Mouse (Mus musculus) layer of hippocampus, adult 9-11 months (tissue): Measurements from ENCODE around the gene Ncstn.

Source experiments
- DNase-seq: peaks from one replicate; pipeline ENCODE4 v3.0.0; 2022

Gene Ncstn

DNA sequence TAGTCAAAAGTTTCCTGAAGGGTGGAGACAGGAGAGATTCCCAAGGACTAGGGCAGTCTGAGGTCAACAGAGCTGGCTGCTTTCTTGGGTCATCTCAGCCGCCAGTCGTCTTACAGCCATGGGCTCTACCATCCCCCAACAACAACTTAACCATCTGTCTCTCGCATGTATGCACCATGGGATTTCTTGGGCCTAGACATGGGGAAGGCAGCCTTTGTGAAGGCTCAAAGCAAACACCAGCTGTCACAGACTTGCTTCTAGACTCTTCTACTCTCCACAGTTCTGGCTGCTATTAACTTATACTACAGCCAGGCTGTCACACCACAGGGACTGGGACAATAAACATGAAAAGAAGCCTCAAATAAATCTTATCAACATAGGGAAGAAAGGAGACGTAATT, 11.0 kb downstream of the Ncstn start:
- DNase-seq, result no peak

DNA sequence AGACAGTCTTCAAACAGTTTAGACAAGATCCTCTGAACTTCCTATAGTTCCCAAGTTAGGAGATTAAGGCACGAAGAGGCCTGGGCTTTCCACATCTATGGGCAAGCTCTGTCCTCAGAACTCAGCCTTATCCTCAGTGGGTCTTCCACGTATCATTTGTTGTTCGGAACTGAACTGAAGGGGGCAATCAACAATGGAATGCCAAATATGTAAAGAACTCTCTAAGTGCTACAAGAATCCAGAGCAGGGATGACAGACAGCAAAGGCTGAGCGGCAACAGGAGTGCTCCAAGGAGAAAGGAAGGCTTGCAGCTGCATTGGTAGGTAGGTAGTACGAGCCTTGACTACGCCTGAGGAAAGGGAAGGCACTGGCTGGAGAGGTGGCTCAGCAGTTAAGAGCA, 12.4 kb downstream of the Ncstn start:
- DNase-seq, result no peak

DNA sequence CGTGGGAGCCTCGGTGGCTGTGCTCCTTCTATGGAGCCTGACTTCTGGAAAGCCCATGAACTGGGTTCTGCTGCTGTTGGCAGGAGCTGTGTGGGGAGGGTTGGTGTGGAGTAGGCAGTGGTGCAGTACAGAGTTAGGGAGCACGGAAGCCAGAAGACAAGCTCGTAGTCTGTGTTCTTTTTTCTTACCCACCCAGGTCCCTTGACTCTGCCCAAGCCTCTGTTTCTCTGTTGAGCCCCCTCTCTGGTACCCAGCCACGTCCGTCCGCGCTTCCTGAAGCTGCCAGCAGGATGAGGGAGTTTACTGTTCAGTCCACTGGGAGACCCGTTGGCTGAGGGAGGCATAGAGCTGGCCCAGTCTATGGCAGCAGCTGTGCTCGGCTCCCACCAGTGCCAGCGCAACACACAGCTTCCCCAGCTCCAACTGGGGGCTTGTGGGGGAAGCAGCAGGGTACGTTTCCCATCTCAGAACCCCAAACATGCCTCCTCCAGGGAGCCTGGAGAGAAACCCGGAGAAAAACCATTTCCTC, 17.9 kb downstream of the Ncstn start:
- DNase-seq, result peak; percentile 44

DNA sequence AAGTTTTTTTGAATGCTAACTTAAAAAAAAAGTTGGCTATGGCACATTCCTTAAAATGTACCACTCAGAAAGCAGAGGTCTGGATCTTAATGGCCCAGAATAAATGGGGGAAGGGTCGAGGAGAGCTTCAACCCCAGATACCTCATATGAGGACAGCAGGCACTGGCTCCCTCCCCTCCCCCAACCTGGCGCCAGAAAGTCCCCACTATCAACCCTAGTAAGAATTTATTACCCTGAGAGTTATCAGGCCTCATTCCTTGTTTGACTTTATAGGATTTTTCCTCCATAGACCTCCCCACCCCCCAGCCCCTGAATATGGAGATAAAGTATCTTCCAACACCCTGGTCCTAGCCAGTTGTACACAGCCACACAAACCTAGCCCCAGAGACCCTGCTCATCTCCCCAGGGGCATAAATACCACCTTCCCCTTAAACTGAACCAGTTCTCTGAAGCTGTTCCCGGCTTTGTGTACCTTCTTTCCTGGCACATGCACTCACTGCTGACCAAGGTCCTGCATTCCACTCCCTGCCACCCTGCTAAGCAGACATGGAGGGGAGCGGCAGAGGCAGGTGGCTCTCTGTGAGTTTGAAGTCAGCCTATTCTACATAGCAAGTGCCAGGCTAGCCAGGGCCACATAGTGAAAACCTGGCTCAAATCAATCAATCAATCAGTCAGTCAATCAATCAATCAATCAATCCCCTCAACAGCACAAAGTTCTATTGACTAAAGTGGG, 19.1 kb downstream of the Ncstn start:
- no peak for DNase-seq

DNA sequence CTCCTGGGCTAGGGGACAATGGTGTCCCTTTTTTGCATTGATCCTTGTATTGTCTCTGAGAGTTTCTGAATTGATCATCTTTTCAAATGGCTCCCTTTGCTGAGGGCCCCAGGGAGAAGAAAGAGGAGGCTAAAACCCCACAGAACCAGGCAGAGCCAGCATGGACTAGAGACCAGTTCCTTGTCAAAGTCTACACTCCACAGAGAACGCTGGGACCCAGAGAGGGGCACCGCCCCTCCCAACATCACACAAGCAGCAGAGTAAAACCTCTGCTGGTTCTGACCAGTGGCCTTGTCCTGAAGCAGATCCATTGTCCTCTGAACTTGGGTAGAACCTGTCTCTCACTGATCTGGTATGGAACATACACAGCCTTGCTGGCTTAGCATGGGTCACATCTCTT, 20.5 kb downstream of the Ncstn start:
- no peak for DNase-seq

DNA sequence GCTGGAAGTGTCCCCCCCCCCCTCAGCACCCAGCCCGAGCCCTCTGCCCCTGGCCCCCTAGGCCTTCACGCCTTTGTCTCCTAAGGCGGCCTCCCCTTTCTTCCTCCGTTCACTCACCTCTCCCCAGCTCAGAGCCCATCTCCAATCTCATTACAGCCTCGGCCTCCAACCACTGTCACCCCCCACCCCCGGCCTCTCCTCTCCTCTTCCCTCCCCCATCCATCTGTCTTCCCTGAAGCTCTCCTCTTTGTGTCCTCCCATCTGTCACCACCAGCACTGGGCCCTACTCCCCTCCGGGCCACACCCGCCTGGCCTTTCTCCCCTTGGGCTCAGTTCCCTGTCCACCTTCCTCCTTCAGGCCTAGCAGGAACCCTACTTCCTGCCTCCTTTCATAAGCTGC, 21.4 kb downstream of the Ncstn start:
- DNase-seq, result no peak

DNA sequence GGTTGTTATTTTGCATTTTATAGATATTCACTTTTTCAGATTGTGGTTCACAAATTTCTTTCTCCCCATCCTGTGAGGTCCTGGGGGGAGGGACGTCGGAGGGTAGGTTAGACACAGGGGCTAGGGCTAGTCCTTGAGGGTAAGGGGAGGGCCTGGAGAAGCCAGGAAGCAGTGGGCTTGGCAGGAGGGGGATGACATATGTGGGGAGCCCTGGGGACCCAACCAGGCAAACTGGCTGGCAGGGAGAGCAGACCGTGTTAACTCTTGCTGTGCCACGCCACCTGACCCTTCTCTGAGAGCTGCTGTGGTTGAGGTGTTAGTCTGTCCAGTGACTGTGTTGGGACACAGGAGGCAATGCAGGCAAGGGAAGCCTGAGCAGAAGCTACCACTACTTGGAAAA, 21.9 kb downstream of the Ncstn start:
- no peak for DNase-seq

DNA sequence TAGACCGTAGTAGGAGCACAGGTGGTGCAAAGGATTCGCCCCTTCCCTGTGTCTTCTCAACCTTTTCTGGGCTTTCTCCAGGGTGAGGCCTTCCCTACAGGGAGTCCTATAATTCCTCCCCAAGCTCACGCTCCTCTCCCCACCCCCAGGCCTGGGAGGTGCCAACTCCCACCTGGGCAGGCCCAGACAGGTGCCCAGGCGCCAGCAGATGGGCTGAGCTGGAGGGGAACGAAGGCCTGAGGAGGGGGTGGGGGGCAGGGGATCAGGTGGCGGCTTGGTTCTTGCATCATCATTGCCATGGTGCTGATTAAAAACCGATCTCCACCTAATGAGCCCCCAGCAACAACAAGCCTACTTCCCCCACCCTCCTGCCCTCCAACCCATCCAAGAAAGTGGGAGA, 23.7 kb downstream of the Ncstn start:
- no peak for DNase-seq

DNA sequence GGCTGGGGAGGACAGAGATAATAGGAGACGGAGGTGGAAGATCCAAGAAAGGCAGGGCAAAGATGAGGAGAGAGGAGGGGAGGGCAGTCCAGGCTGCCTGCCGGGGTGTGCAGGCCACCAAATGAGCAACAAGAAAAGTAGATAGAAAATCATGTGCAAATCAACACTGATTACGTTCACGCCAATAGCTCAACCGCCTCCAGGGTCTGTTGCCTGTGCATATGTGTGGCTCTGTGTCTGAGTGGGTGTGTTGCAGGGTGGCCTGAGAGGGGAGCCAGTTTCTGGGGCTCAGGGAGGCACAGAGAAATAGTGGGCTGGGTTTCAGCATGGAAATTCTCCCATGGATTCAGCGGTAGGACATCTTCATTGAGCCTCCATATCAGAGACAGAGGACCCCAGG, 24.3 kb downstream of the Ncstn start:
- DNase-seq, result no peak

DNA sequence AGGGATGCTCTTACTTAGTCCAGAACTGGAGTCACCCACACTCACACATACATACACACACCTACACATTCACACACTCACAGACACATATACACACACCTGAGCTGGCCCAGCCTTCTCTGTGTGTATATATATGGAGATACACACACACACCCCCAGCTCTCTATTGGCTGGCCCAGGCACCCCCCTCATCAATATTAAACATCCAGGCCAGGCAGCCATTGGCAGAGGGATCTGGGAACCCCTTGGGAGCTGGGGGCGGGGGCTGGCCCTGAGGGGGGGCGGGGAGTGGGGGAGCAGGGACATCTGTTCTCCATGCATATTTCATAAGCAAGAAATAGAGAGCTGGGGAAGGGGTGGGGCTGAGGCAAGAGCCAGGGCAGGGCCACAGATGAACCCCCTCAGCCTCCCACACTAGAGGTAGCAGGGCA, 25.1 kb downstream of the Ncstn start, which contains the start of gene Nhlh1:
Nhlh1 (minus strand) TSS at position 83 of the 431 bp plus-strand sequence.
- peak; percentile 45 for DNase-seq

DNA sequence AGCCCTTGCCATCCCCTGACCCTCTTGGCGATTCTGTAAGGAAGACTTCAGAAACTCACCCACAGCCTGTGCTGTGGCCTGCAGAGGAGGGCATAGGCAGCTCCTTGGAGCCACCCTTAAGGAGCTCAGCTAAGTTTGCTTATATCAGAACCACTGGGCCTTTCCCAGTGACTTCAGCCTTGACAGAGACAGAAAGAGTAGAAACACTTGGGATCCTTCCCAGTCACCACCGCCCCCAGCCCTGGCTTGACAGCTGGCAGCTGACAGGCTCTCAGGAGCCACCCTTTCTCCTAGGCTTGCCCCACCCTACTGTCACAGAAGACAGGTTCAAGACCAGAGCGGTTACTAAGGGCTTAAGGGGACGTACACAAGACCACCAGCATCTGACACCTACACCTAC, 26.3 kb downstream of the Ncstn start:
- DNase-seq, result no peak

DNA sequence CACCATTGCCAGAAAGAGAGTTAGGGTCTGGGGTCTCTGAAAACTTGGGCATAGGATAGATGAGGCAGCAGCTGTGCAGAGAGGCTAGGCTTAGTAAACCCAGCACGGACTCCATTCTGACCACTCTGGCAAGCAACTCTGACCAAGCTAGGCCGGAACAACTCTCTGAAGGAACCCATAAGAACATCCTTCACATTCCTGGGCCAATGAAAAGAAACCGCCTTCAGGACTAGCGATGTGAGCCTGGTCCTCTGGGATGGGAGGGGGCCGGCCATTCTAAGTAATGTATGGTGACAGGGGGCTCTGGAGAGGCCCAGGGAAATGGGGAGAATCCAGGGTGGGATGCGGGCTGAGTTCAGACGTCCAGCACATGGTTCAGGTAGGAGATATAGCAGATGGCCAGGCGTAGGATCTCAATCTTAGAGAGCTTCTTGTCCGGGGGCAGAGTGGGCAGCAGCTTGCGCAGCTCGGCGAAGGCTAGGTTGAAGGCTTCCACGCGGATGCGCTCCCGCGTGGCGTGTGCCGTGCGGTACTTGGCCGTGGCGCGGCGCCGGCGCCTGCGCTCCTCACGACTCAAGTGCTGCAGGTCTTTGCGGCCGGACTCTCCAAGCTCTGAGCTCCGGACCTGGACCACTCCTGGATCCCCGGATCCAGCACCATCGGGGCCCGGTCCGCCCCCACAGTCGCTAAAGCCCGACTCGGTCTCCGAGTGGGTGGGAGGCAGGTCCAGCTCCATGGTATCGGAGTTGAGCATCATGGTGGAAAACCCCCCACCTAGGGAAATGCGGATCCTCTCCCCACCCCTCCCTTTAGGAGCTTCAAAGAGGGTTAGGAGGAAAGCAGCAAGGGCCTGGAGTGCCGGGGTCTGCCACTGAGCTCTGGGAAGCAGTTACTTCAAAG, 28.8 kb downstream of the Ncstn start:
- DNase-seq, result no peak

DNA sequence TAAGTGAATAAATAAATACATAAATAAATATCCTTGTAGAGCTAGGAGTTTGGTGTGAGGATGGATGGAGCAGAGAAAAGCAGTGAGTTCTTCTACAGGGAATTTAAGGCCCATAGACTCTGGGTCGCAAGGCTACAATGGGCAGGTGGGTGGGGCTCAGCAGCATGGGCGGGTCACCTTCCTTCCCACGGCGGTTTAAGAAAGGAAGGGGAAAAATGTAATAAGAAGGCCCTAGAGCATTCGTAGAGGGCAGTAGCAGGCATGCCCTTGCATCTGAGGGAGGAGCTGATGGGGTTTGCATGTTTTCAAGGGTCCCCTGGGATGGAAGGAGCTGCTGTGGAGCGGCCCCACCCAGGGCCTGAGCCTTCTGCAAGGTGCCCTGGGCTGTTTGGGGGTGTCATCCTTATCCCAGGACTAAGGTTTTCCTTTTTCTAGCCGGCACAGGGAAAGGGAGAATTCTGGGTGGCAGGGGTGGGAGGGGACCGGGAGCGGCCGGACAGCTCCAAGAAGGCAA, 29.8 kb downstream of the Ncstn start:
- no peak for DNase-seq

DNA sequence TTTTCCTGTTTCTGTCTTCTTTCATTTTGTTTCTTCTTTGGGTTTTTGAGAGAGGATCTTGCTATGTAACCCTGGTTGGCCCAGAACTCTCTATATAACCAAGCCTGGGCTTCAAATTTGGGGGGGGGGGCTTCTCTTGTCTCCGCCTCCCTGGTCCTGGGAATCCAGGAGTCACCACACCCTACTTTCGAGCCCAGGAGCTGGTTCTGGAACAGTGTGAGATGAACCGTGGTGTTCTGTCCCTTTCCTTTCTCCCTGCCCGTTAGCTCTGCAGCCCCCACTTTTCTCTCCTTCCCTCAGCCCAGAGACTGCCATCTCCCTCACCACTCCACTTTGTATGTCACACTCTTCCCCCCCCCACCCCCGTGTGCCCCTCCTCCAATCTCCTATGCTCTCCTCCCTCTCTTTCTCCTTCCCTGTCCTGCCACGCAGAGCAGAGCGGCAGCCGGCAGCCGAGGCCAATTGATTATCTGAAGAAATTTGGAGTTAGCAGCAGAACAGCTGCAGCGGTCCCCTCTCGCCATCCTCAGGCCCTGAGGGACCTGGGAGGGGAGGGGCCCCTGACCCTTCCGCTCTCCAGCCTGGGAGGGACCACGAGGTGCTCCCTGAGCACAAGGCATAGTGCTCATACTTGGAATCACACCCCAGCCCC, 33.3 kb downstream of the Ncstn start:
- no peak for DNase-seq

DNA sequence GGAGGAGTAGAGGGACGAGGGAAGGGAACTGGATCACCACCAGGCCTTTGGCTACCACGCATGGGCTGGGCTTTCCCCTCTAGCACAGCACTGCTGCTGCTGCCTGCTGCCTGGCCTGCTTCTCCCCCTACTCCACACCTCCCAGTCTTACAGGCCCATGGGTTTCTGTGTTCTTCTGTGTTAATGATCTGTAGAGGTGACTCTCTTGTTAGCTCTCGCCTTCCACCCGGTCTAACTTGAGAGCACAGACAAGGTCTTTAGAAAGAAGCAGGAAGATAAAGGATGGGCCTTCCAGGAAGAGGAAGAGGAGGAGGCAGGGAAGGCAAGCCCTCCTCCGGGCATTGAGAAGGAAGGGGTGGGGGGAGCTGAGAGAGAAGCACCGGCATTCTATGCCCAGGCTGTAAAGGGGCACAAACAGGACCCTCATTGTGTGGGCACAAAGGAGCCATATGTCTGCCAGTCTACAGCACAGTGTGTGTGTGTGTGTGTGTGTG, 34.3 kb downstream of the Ncstn start:
- no peak for DNase-seq

DNA sequence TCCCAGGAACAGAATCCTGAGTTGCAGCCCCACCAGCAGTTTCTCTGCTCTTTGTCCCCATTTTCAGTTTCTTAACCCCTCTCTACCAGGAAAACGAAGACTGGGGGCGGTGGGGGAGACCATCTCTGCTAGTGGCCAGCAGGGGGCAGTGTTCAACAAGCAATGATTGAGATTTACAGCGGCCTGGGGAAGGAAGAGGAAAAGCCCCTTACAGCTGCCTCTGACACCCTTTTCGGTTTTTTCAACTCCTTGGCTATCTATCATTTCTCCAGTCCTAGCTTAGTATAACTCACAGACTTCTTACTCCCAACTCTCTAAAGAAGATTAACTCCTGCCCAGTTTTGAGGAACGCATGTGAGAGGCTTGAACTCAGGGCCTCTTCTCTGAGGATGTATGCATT, 35.7 kb downstream of the Ncstn start:
- no peak for DNase-seq

DNA sequence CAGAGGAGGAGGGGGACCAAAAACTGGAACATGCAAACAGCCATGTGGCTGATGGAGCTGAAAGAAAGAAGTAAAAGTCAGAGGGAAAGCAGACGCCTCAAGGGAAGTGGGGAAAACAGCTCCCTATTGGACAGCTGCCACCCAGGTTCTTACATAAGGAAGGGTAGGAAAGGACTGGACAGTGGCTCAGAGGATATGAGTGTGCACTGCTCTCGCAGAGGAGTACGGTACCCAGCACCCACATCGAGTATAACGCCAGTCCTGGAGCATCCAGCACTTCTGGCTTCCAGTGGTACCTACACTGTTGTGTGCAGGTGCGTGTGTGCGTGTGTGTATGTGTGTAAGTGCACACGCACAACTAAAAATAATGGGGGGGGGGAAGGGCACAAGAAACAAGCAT, 36.2 kb downstream of the Ncstn start:
- DNase-seq, result no peak

DNA sequence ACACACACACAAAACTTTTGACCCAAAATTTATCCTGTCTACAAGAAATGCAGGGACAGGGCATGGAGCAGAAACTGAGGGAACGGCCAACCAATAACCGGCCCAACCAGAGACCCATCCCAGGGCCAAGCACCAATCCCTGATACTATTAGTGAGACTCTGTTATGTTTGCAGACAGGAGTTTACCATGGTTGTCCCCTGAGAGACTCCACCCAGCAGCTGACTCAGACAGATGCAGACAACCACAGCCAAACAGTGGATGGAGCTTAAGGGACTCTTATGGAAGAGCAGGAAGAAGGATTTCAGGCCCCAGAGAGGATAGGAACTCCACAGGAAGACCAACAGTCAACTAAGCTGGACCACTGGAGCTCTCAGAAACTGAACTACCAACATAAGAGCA, 52.7 kb downstream of the Ncstn start:
- DNase-seq, result no peak

DNA sequence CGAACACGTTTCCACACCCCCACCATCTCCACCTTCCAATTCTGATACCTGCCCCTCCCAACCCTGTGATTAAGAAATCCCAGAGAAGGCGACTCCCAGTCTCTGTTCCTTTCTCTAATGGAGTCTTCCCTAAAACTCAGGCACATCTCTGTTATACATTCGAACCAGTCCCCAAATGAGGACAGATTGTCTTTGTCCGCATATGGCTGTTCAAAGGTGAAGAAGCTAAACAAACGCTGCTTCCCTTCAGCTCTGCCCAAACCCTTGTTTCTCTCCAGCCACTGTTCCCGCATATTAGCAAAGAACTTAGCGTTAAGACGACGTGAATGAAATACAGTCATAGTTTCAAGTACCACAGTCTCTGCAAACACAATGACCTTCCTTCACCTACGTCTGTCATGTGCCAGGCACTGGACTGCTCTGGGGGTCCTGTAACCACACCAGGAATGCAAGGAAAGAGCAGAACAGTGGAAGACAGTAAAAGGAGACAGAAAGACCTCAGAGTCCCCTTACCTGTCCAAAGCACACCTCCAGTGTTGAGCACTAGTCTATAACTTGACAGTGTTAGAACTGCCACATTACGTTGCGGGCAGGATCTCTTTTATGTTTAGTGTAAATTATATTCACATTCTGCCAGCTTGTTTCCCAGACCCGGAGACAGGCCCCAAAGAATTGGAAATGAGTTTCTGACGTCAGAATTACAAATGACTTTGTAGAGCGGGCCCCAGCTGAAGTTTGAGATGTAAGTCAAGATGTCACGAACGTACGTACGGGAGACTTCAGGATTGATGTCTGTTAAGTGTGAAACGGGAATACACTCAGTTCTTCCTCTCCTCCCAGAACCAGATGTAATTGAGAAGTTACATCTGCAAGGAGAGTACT, 54.0 kb downstream of the Ncstn start, which contains the start of gene Vangl2:
Vangl2 (minus strand) TSS at position 51 of the 882 bp plus-strand sequence.
- DNase-seq, result no peak

DNA sequence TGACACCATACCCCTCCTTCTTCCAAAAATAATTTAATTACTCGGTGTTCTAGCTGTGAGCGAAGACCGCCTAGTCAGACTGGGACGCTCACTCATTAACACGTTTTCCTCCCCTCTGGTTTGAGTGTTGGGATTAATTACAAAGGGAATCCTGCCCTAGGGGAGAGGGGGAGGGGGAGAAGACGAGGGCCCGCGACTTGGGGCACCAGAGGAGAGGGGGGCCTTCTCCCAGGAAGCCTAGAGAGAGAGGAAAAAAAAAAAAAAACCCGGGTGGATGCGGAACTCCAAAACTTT, 54.8 kb downstream of the Ncstn start:
- DNase-seq, result no peak

DNA sequence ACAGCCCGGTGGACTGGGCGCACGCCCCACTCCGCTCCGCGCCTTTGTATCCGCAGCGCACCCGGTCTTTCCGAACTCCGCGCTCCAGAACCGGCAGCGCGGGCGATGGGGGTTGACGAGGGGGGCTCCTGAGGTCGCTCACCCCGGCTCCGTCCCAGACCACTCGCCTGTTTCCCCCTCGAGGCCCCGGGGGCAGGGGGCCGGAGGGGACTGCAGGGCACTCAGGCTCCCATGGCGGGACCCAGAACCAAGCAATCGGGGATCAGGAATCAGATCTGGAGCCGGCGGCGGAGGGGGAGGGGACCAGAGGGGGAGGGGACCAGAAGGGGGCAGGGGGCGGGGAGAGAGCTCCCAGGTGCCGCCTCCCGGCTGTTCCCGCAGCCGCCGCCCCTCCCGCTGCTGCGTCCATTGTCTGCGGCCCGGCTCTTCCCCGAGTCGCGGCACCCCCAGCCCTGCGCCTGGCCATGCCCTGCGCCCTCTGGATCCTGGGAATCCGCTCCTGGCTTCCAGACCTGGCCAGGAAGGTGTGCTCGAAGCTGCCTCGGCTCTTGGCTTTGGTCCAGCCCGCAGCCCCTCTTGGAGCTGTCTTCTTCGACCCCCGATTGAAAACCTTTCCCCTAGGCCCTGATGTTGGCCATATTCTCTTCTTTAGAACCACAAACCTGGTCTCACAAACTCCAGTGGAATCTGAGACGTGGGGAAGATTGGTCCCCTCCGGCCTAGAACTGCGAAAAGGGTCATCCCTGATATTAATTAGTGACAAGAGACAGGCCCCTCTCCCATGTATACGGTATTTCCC, 55.4 kb downstream of the Ncstn start:
- peak; percentile 77 for DNase-seq
